Mouse (Mus musculus) ES-Bruce4 (cell line): ENCODE data around the gene Ccdc182. TPM values are rescaled to one million over a fixed set of nuclear protein-coding genes. Genes with fewer than 3 reads are reported as not detected.

Experiments
- H3K27ac ChIP-seq: 2 replicates; pipeline ENCODE4 v1.5.1; 2012; ENCODE audit warnings: low read length, inconsistent platforms; ENCODE audit not compliant: insufficient read depth
- H3K27me3 ChIP-seq: 2 replicates; pipeline ENCODE4 v1.6.1; 2012; ENCODE audit warnings: mild to moderate bottlenecking, low read length, inconsistent platforms; ENCODE audit not compliant: control insufficient read depth, poor library complexity, insufficient read depth, severe bottlenecking
- H3K36me3 ChIP-seq: 2 replicates; pipeline ENCODE4 v1.6.1; 2012; ENCODE audit warnings: inconsistent platforms, mild to moderate bottlenecking, low read length, moderate library complexity; ENCODE audit not compliant: control insufficient read depth, poor library complexity, insufficient read depth, severe bottlenecking
- H3K4me1 ChIP-seq: one replicate; pipeline ENCODE4 v1.8.1; 2011; ENCODE audit warnings: low read length; ENCODE audit not compliant: control insufficient read depth, insufficient read depth
- H3K4me3 ChIP-seq: 2 replicates; pipeline ENCODE4 v1.5.1; 2011; ENCODE audit warnings: low read depth, mild to moderate bottlenecking, low read length
- H3K9ac ChIP-seq: 2 replicates; pipeline ENCODE4 v1.6.1; 2012; ENCODE audit warnings: low read depth, mild to moderate bottlenecking, inconsistent platforms; ENCODE audit not compliant: poor library complexity, severe bottlenecking
- H3K9me3 ChIP-seq: replicated peaks from 2 replicates; pipeline ENCODE4 v1.6.1; 2012; ENCODE audit warnings: mild to moderate bottlenecking, low read length, inconsistent platforms; ENCODE audit not compliant: control insufficient read depth, poor library complexity, insufficient read depth, severe bottlenecking
- CTCF ChIP-seq: IDR thresholded peaks from one replicate; pipeline ENCODE4 v1.8.1; 2011; ENCODE audit warnings: low read depth, low read length
- EP300 ChIP-seq: IDR thresholded peaks from 2 replicates; pipeline ENCODE4 v1.6.1; 2011; ENCODE audit warnings: low read depth, low read length; ENCODE audit not compliant: insufficient read depth
- POLR2A ChIP-seq: IDR thresholded peaks from one replicate; pipeline ENCODE4 v1.8.1; 2011; ENCODE audit warnings: low read length; ENCODE audit not compliant: insufficient read depth
- polyA plus RNA-seq: library from polyadenylated mRNA; stranded (reverse); fragments of >200 nt; gene quantifications from 2 replicates; pipeline ENCODE4 v1.2.4, GENCODE M21; 2011; ENCODE audit warnings: low read depth; ENCODE audit not compliant: missing spikeins, insufficient read depth, insufficient read length

The Ccdc182 gene
- polyA plus RNA-seq, 1 experiment, result not detected

GRCm38 (mm10) chr11:88311606-88312005 lies 17.7 kb downstream of the Ccdc182 start:
- Histone ChIP-seq H3K9ac (no peak overlapping the region), H3K36me3 (no peaks in the 10 kb centered on the region), H3K4me1 (peaks cover 4% of the 10 kb centered on the region), H3K27me3 (no peaks in the 10 kb centered on the region), H3K9me3 (no peaks in the 10 kb centered on the region), H3K27ac (no peak overlapping the region), H3K4me3 (no peak overlapping the region)
- TF ChIP-seq EP300 (no peak), POLR2A (no peak), CTCF (no peak)

- Histone ChIP-seq H3K9me3 (no peaks in the 10 kb centered on the region), H3K36me3 (no peaks in the 10 kb centered on the region), H3K27ac (no peak overlapping the region), H3K4me1 (peaks cover 1% of the 10 kb centered on the region), H3K4me3 (no peak overlapping the region), H3K9ac (no peak overlapping the region), H3K27me3 (no peaks in the 10 kb centered on the region)
- TF ChIP-seq EP300, result no peak
- TF ChIP-seq POLR2A, result no peak
- TF ChIP-seq CTCF, result no peak
Measured at GRCm38 (mm10) chr11:88313512-88313911, 19.7 kb downstream of the Ccdc182 start.

GRCm38 (mm10) chr11:88314471-88314870 lies 20.6 kb downstream of the Ccdc182 start:
- no peak overlapping the region for H3K9ac ChIP-seq
- H3K4me3 ChIP-seq, result no peak overlapping the region
- H3K27me3 ChIP-seq, result no peaks in the 10 kb centered on the region
- H3K27ac ChIP-seq, result no peak overlapping the region
- TF ChIP-seq POLR2A, result no peak
- TF ChIP-seq EP300, result no peak
- no peak for TF ChIP-seq CTCF
- no peaks in the 10 kb centered on the region for H3K9me3 ChIP-seq
- H3K4me1 ChIP-seq, result no peaks in the 10 kb centered on the region
- no peaks in the 10 kb centered on the region for H3K36me3 ChIP-seq

DNA sequence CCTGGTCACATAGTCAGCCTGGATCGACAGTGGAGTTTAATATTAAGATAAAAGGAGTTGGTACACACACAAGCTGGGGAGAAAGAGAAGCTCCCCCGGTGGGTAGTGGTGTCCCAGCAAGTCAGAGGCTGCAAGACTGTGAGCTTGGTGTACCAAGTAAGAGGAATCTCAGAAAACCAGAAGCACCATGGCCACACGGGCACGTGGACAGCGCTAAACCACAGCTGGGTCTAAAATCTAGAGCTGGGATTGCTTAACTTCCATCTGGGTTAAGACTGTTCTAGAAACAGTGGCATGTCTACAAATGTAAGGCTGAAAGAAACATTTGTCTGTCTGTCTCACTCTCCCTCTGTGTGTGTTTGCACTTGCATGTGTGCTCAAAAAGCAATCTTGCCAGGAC lies 21.5 kb downstream of the Ccdc182 start:
- no peaks in the 10 kb centered on the region for H3K9me3 ChIP-seq
- H3K36me3 ChIP-seq, result no peaks in the 10 kb centered on the region
- no peak overlapping the region for H3K27ac ChIP-seq
- no peak for TF ChIP-seq POLR2A
- no peak for TF ChIP-seq EP300
- TF ChIP-seq CTCF, result no peak
- no peak overlapping the region for H3K4me3 ChIP-seq
- no peaks in the 10 kb centered on the region for H3K27me3 ChIP-seq
- H3K9ac ChIP-seq, result no peak overlapping the region
- H3K4me1 ChIP-seq, result no peaks in the 10 kb centered on the region

- no peak for TF ChIP-seq CTCF
- no peak for TF ChIP-seq EP300
- no peak for TF ChIP-seq POLR2A
- Histone ChIP-seq H3K4me1 (no peaks in the 10 kb centered on the region), H3K9me3 (no peaks in the 10 kb centered on the region), H3K27me3 (no peaks in the 10 kb centered on the region), H3K9ac (no peak overlapping the region), H3K36me3 (no peaks in the 10 kb centered on the region), H3K4me3 (no peak overlapping the region), H3K27ac (no peak overlapping the region)
Measured at GRCm38 (mm10) chr11:88318850-88319249, 25.0 kb downstream of the Ccdc182 start.

DNA sequence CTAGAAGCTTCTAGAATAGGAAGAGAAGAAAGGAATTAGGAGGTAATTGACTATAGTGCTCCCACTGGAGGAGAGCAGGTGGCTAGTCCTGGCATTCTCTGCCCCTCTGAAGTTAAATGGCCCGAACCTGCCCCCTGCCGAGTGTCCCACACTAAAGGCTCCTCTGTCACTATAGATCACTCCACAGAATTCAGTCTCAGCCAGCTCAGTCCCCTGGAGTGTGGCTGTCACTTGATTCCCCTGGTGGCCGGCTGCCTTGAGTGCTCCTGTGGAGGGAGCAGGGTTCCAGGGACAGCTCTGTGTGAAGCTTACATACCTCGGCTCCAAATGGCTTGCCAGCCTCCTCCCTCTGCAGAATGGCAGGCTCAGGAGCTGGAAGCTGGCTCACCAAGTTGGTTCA lies 33.2 kb downstream of the Ccdc182 start:
- Histone ChIP-seq H3K27ac (no peak overlapping the region), H3K27me3 (no peaks in the 10 kb centered on the region), H3K4me1 (no peaks in the 10 kb centered on the region), H3K36me3 (no peaks in the 10 kb centered on the region), H3K9ac (no peak overlapping the region), H3K9me3 (no peaks in the 10 kb centered on the region), H3K4me3 (no peak overlapping the region)
- no peak for TF ChIP-seq EP300
